Mouse (Mus musculus): ENCODE measurements around the gene Gch1.

DNA sequence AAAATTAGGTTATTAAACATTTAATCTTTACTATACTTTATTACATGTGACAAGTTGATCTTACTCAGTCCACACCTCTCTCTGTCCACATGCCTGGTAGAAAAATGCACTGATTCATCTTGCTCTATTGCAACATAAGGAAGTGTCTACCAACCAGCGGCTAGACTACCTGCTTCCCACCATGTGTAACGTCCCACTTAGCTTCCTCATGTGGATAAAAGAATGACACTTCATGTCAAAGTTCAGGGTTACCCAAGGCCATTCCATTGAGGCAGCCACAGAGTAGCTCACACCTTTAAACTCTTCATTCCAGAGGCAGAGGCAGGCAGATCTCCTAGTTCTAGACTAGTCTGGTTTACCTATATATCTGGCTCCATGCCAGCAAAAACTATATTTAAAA is 2.7 kb downstream of the Gch1 start:
- no peak for TF ChIP-seq GATA1 (IDR thresholded peaks at IDR 0.05; ENCODE audit: borderline replicate concordance, low read length)
- no peak for TF ChIP-seq FLI1 (IDR thresholded peaks at IDR 0.05; ENCODE audit: low read length)
